Mouse (Mus musculus) gastrocnemius, postnatal 10 days (tissue): ENCODE results near the gene Igf2bp1. TPM values are rescaled to one million over a fixed set of nuclear protein-coding genes. Genes with fewer than 3 reads are reported as not detected.
"Not testable (repeated sequence)": the region's sequence is repeated elsewhere in the genome, so short reads cannot be mapped to it uniquely, and the experiment has no call there.

ENCODE experiments used
- DNase-seq: peaks from one replicate; pipeline ENCODE4 v3.0.0; 2021; ENCODE audit warnings: mixed read lengths
- total RNA-seq, 2 experiments: library from RNA; stranded (reverse); gene quantifications; 2 replicates each; pipeline ENCODE4 v1.2.3; 2021

The Igf2bp1 gene
- total RNA-seq, 2 experiments from 2014 or later: 0.23 to 1.4 TPM

DNA sequence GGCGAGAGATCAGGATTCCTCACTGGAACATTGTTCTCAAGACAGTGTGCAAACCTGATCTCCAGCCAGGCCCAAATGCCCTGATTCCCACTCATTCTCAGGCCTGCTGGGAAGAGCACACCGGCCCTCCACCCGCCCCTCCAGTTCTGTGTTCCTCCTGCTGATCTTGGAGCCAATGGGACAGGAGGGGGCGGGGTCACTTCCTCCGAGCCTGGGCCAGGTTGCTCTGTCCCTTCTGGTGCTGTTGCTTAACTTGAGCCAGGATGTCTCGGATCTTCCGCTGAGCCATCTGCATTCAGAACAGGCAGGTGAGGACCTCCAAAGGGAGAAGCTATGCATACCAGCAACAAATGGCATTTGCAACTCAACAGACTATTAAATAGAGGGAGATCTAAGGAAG lies 42.4 kb downstream of the Igf2bp1 start:
- DNase-seq: no peak

DNA sequence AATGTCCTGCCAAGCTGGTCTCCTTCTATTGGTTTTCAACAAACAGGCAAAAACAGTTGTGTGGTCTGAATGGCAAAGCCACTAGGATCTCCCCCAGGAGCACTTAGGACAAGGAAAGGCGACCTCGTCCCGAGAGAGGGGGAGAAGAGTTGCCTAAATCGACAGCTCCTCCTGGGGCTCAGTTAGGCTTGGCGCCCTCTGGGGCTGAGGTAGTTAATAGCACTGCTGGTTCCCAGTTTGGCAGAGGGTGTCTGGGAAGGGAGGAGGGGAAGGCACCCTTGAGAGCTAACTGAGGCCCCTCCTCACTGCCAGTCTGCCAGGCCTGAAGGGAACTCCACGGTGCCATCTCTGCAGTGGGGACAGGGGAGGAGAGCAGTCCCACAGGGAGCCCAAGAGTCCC lies 46.6 kb downstream of the Igf2bp1 start:
- no peak for DNase-seq

DNA sequence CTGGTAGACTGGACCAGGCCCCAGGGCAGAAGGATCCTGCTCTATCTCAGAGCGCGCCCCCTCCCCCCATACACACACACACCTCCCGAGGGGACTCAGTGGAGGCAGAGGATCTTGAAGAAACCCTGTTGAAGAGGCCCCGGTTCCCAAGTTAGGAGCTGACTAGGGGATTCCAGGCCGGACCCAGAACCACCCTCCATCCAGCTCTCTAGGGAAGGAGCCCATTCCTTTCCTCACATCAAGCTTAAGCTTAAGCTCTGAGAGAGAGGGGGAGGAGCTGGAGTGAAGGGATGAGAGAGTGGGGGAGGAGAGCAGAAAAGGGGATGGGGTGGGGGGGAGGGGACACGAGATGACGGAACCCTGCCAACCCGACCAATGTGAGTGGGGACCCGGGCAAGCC lies 47.5 kb downstream of the Igf2bp1 start:
- no peak for DNase-seq

DNA sequence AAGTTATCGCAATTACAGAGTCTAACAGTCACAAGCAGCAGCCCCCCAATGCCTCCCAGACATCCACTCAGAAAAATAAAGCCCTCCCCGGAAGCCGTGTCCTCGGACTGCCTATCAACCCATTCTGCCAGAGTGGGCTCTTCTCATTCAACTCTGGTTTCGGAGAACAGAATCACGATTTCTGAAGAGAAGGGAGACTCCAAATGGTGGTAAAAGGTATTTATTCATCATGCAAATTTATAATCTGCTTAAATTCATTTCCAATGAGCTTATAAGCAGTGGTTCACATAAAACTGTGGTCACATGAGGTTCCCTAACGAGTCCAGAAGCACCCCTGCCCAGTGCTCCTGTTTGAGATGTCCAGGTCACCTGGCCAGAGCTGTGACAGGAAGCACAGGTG lies 48.3 kb downstream of the Igf2bp1 start:
- no peak for DNase-seq

DNA sequence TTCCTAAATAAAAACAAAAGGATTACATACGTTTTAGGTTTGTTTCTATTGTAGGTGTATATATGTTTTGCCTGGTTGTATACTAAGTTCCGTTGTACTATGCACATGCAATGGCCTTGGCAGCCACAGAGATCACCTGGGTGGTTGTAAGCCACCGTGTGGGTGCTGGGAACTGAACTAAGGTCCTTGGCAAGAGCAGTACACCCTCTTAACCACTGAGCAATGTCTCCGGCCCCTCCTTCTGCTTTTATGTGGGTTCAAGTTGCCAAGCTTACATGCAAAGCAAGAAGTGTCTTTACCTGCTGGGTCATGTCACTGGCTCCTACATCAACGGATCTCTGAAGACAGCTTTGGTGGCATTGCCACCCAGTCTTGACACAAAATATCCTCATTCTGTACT lies 52.4 kb downstream of the Igf2bp1 start:
- no peak for DNase-seq

DNA sequence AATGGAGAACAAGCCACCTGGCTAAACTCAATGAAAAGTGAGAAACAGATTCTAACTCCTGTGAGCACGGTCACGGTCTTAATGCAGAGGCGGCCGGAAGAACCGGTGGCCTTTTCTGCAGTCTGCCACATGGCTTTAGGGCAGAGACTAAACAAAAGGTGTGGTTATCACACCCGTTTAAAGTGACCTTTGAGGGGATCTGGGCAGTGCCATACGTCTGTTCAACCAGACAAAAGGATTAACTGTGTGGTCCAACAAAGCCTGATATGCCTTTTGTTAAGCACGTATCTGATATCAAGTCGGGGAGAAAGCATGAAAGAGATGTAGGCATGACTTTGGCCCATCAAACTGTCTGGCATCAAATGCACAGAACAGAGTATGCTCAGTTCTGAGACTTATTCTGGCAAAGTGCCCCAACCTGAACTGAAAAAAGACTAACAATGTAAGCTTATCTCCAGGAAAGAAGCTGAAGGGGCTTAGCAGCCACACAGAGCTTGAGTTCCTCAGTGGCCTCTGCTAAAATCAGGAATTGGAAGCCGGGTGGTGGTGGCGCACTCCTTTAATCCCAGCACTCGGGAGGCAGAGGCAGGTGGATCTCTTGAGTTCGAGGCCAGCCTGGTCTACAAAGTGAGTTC lies 59.8 kb downstream of the Igf2bp1 start:
- no peak for DNase-seq

DNA sequence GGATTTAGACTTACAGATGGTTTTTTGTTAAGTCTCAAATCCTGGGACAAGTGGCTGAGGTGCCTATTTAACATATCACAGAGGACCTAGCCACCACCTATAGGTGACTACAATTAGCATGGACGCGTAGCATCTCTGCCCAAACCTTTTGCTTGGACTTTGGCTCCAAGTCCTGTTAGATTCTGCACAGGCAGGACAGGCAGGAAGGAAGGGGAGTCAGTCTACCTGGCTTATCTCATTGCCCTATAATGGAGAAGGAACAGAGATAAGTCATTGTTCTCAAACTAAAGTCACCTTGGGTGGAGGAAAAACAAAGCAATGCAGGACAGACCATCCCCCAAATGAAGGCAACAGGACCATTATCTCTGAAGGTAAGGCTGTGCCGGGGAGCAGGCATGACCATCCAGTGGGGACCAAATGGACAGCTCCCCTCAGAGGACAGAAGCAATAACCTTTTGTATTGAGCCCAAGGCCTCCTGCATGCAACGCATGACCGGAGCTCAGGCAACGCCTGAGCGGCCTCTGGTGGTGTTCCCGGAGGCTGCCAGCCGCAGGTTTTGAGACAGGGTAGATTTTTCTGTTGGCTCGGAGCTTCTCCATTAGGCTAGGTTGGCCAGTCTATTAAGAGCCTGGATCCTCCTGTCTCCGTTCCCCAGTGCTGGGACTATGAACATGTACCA lies 65.8 kb downstream of the Igf2bp1 start:
- DNase-seq: no peak

DNA sequence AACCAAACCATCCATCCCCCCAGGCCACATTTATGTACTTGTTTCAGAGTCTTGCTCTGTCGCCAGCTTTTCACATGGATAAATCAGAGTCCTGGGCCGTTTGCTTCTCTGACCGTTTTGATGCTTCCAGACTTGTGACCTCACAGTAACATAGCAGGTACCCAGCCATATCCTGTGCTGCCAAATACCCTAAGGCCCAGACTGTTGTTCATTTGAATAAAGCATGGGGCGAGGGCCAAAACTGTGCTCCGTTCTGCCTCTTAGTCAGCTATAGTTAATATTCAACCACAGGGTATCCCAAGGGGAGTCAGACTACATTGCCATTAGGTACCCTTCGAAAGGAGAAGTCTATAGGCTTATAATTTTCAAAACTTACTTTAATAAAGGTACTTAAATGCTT lies 69.3 kb downstream of the Igf2bp1 start:
- DNase-seq: no peak

DNA sequence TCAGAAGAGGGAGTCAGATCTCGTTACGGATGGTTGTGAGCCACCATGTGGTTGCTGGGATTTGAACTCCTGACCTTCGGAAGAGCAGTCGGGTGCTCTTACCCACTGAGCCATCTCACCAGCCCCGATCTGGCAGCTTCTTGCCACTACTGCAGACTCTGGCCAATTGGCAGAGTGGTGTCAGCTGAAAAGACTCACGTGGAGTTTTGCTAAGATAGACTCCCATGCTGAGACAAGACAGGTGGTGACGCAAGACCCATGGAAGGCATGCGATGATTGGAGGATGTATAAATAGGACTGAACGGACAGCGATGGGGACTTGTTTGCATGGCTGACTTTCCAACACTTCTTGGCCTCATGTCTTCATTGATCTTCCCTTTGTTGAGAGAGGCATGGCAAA lies 73.6 kb downstream of the Igf2bp1 start:
- not testable (repeated sequence) for DNase-seq

DNA sequence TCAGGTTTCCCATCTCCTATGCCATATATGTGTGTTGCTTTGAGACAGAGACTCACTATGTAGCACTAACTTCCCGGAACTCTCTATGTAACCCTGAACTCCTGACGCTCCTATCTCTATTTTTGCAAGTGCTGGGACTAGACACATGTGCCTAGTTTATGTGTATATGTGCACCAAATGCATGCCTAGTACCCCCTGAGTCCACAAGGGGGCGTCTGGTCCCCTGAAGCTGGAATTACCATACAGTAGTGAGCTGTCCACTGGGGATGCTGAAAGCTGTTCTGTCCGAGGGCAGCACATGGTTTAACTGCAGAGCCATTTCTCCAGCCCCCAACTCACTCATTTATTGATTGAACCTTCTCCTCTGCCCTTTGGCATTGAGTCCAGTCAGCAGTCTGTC lies 79.3 kb downstream of the Igf2bp1 start:
- no peak for DNase-seq

DNA sequence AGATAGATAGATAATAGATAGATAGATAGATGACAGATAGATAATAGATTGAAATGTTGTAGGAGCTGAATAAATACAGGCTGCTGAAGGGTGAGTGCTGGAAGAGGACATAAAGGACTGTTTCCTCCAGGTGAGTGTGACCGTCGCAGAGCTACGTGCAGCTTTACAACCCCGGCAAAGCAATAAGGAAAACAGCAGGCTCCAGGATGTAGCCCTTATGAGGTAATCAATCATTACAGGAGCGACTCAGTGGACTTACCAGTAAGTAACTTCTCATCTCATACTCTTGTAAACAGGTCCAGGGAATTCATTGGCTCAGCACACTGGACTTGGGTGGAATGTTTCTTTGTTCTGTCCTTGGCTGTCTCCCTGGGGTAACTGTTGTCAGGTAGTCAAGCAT lies 79.8 kb downstream of the Igf2bp1 start:
- no peak for DNase-seq

DNA sequence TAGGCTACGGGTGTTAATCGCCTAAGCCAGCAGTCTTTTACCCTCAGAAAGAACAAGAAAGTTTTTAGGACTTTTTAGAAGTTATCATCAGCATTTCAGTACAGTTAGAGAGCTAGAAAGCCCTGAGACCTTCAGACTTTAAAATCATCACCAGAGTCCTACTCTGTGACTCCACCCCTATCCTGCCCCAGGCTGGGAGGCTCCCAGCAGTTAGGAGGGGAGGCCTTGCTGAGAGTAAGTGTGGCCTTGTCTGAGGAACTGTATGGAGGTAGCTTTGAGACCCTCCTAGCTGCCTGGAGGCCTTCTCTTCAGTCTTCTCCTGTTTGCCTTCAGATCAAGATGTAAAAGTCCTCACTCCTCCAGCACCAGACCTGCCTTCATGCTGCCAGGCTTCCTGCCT lies 81.5 kb downstream of the Igf2bp1 start:
- no peak for DNase-seq

DNA sequence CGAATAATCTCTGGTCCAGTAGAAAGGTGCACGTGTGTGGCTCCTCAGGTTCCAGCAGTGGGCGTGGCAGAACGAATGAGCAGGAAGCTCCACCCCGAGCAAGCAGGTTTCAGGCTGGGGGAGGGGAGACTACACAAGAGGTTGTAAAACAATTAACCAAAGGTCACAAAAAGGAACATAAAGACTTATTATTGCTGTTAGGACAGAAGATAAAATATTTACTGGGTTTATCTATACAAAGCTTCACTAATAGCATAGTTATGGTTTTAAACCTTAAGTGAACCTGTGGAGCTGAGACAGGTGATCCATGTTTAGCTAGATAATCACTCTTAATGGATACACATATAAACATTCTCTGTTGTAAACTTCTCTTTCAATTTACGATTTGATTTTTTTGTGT lies 82.3 kb downstream of the Igf2bp1 start:
- not testable (repeated sequence) for DNase-seq

DNA sequence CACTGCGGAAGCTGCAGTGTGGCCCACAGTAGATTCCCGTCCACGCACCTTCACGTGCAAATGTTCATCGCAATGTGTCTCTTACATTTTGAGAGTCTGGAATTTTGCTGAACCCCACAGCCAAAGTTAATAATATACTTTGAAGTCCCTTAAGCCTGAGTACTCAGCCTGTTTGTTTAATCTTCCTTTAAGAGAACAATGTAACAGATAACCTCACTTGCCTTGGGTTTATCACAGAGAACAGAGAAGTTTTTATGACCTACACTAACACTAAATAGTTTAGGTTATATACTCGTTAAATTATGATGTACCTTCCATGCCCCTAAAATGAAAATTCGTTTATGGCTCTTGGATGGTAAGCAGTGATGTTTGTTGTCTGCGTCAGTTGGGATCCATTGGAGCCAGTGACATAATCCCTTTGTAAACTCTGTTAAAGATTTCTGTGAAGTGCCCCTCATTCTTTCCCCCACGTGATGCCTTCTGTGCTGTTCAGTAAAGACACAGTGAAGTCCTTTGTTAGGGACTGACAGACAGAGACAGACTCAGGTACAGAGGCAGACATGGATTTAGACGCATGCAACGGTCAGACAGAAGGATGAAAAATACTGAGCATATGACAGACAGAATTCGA lies 83.6 kb downstream of the Igf2bp1 start:
- no peak for DNase-seq

DNA sequence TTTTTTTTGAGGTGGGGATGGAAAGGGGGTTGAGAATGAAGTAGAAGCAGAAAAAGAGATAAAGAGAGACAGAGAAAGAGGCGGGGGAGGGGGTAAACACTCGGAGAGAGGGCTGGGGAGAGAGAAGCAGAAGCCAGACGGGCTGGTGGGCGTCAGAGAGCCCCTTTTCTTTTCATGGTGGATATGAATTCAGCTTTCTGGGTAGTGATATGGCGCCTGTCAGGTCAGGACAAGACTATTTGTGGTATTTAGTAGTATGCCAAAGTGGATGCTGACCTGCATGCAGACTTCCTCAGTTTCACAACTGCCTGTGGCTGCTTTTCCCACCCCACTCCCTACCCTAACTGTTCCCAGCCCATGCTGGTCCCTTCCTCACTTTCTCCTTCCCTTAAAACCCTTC lies 89.3 kb downstream of the Igf2bp1 start:
- DNase-seq: no peak

DNA sequence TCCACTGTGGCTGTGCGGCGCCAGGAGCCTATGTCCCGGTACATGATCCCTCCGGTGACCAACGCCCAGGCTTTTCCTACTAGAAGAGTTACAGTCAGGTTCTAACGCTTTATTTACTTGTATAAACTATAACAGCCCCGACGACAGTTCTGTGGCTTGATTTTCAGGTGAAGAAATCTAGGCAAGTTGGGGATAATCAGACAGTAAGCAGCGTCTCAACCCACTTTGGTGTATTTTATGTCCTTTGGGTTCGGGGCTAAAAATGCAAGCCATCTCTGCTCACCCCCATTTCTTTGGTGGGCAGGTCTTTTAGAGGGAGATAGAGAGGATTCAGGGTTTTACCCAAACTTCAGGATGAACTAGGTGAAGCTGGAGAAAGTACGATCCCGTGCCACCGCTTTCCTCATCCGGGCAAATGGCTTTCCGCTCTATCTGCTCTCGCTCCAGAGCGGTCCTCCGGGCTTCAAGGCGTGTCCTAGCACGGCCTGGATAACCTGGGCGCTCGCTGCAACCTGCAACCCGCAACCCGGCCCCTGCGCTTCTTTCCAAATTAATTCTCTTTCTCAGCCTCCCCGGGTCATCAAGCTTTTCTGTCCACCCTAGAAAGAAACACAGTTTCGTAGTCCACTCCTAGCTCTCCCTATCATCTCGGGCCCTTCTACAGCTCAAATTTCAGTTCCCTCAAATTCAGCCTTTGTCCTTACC lies 90.6 kb downstream of the Igf2bp1 start:
- DNase-seq: no peak

DNA sequence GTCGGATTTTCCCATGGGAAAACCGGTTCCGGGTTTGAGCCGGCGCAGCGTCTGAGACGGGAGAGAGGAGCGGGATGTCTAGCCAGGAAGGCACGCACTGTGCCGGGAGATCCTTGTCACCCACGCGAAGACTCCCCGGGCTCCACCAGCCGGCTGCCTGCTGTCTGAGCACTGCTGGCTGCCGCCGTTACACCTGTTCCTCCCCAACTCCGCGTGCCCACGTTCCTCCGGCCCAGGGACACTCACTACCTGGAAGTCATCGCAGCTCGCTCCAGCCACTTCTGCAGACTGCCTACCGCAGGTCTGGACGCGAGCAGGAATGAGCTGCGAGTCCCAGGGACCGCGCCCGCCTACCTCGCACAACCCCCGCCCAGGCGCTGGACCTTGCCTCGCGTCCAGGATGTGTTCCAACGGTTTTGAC lies 91.2 kb downstream of the Igf2bp1 start, which contains the start of gene B4galnt2:
B4galnt2 (minus strand) TSS at position 321 of the 421 bp plus-strand sequence.
- DNase-seq: no peak

DNA sequence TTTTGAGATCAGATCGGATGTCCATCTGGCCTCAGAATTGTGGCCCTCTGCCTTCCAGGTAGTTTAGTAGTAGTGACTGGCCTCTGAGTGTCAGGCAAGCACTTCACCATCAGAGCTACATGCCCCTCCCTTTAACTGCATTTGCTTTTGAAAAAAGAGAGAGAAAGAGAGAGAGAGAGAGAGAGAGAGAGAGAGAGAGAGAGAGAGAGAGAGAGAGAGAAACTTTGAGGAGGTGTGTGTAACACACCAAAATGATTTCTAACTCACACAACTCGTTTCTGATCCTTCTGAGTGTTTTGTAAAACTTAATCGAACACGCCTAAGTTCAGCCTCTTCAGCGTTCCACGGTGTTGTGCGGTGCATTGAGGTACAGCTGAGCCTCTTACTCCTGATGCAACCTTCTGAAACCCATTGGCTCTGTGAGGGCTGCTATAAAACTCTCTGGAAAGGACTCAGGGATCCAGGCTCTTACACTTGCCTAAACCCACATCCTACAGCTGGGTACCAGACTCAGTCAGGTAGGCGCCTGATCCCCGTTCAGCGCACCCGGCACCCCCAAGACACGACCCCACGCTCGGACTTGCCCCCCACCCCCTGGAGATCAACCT lies 91.7 kb downstream of the Igf2bp1 start:
- DNase-seq: no peak

DNA sequence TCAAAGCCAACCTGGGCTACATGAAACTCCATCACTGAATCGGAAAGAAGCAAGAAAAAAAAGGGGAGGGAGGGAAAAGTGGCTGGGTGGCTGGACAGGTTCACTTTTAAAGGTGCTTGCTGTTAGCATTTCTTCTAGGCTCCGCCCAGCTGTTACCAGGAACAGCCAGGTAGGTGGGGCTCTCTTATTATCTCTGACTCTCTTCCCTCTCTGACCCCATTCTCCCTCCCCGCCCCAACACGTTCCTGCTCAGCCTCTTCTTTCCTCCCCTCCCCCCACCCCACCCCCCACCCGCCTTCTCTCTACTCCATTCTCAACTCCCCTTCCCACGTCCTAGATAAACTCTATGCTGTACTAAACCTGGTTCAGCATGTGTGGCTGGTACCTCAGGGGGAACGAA lies 94.2 kb downstream of the Igf2bp1 start:
- no peak for DNase-seq

DNA sequence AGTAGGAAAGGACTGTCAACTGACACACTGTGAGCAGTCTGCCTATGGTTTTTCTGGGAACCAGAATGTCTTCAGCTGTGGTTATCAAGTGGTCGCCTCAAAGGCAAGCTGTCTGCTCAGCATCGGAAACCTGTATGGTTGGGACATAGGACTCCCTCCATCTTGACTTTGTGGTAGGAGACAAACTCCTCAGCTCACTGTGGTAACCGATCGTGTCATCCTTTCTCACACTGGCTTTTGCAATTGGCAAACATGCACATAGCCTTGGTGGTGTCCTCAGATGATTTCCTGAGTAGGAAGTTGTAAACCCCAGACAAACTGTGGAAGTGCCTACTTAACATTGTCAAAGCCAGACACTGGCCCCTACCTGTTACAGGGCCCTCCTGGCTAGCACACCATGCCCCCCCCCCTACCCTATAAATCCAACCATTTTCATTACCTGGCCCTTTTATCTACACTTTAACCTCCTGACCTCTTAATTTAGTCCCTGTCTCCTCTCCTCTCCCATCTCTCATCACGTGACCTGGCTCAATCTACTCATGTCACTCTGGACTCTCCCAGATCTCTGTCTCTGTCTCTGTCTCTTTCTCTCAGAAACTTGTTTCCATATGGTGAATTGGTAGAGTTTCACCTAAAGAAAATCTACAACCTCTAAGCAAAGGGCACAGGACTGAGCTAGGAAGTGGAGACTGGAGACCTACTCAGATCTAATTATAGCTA lies 97.8 kb downstream of the Igf2bp1 start:
- DNase-seq: no peak
